Mouse (Mus musculus): ENCODE measurements around the gene Cfap61. TPM values are rescaled to one million over a fixed set of nuclear protein-coding genes. Genes with fewer than 3 reads are reported as not detected.
A peak's percentile ranks its signal among the peaks of the same experiment; 100 is the strongest.

The Cfap61 gene
- total and polyA plus RNA-seq, 3 experiments = 0.13 TPM; not detected in 2

DNA sequence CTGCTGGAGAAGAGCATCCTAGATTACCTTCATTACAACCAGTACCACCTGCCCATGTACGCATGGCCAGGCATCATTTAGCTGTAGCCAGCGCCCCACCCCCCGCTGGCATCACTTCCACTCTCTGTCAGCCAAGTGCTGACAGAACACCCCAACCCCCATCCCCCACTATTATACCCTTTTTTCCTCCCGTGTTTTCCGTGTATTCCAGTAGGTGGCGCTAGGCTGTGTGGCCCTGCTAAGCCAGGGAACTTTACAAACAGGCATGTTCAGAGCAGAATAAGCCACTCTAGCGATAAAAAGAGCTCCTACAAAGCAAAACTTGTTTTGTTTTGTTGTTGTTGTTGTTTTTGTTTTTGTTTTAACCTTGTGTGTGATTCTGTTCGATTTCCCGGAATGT lies 280.1 kb downstream of the Cfap61 start (continued):
- TF ChIP-seq MAFK (IDR thresholded peaks at IDR 0.05; ENCODE audit: borderline replicate concordance, low read depth, low read length) = no peak
- TF ChIP-seq RCOR1 (IDR thresholded peaks at IDR 0.05; ENCODE audit: low read depth, low read length) = no peak

DNA sequence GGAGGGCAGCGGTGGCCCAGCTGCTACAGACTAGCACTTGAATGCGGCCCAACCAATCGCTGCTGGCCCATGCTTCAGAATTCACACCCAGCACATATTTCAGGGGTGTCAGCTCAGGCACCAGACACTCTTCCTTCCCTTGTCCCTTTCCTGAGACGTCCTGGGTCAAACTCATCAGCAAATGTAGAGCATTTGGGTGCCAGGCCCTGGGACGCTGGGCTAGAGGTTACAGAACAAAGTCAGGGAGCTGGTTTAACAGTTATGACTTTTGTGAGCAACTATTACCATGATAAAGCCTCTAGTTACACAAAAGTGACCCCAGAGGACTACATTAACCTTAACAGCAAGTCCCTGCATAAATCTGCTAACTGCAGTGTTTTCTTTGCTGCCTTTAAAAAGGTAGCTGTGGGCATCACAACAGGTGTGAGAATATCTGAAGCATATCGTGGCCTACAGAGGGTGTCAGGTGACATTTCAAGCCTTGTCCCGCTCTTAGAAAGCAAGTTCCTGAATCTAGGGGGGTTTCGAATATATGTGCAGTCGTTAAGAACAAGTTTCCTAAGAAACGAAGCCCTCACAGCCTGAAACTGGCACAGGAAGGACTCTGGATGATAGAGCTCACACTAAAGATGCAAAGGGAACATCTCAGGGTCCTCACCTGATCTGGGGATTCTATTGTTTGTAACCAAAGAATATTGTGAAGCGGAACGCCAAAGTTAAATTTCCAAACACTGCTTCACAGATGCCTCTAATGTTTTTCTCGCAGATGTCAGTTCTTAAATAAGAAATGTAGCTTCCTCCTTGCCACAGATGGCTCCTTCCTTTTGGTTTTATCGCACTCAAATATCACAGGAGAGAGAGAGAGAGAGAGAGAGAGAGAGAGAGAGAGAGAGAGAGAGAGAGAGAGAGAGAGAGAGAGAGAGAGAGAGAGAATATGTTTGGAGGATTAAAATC lies 281.8 kb downstream of the Cfap61 start:
- TF ChIP-seq POLR2AphosphoS2 (IDR thresholded peaks at IDR 0.05; ENCODE audit: low read length) (no peak), JUND (IDR thresholded peaks at IDR 0.05; ENCODE audit: low read depth, low read length) (peak; percentile 89), ZKSCAN1 (IDR thresholded peaks at IDR 0.05; ENCODE audit: low read depth, low read length) (no peak)
- no peaks in the 10 kb centered on the region for H3K79me2 ChIP-seq (ENCODE audit: control insufficient read depth, insufficient read depth, low read length, poor library complexity)
- peak; percentile 44 for DNase-seq (ENCODE audit: low read depth, low spot score)

DNA sequence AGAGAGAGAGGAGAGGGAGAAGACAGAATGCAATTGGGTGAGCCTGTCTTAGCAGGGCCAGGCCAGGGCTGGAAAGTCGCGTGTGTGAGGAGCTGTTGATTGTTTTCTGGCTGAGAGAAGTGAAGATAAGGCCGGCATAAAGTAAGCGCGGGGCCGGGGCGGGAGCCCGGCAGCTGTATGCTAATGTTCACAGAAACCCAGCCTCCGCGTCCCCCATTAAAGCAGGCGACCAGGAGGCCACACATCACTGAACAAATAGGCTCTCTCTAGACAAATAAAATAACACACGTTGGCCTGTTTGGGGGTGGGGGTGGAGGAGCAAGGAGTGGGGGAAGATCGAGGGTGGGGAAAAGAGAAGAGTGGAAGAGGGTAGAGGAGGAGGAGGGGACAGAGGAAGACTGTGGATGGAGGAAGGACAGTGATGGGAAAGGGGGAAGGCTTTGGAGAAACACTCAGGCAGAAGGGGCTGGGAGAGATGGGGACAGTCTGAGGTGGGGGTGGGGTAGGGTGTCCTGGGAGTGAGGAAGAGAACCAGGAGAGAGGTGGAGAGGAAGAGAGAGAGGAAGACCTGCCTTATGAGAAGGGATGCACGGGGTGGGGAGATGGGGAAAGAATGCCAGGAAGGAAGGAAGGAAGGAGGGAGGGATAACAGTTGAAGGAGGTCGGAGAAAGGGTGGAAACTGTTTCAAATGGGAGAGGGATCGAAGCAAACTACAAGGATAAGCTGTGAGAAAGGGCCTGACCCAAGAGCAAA lies 282.8 kb downstream of the Cfap61 start:
- peaks cover 0 to 5% of the 10 kb centered on the region in 2 experiments; a peak in 1 of 4 replicates for H3K36me3 ChIP-seq (ENCODE audit: control insufficient read depth in 1 of 2, insufficient read depth in 2 of 2, low read length in 2 of 2)
- 0 out of 2 replicates have a peak overlapping the region, but pooled peaks have one; percentile 10 for H3K27ac ChIP-seq (ENCODE audit: control insufficient read depth, low read depth, low read length)
- H3K9ac ChIP-seq (ENCODE audit: control insufficient read depth, low read depth, low read length, poor library complexity, severe bottlenecking) = peak overlapping the region; percentile 70
- H3K4me1 ChIP-seq (ENCODE audit: control insufficient read depth in 1 of 2, insufficient read depth in 2 of 2, low read length in 2 of 2) = peaks cover 3 to 10% of the 10 kb centered on the region in 2 experiments
- 0 out of 2 replicates have a peak, but pooled peaks have one; percentile 26 for TF ChIP-seq SIN3A (IDR thresholded peaks at IDR 0.05; ENCODE audit: low read length)
- no peak for TF ChIP-seq POLR2AphosphoS2 (IDR thresholded peaks at IDR 0.05; ENCODE audit: low read length)
- no peak for TF ChIP-seq USF1 (IDR thresholded peaks at IDR 0.05; ENCODE audit: low read depth, low read length)
- no peak for TF ChIP-seq POLR2AphosphoS5 (IDR thresholded peaks at IDR 0.05; ENCODE audit: borderline replicate concordance, low read depth, low read length)
- TF ChIP-seq GATA1 (IDR thresholded peaks at IDR 0.05; ENCODE audit: low read depth, low read length) = peak; percentile 28; the same call in 1 of the 2 replicates
- peak; percentile 50; the same call in 1 of the 2 replicates for TF ChIP-seq MXI1 (IDR thresholded peaks at IDR 0.05; ENCODE audit: low read depth, low read length)
- TF ChIP-seq BHLHE40 (IDR thresholded peaks at IDR 0.05; ENCODE audit: borderline replicate concordance, low read depth, low read length) = 0 out of 2 replicates have a peak, but pooled peaks have one; percentile 21
- peak; percentile 88; the same call in 1 of the 2 replicates for TF ChIP-seq UBTF (IDR thresholded peaks at IDR 0.05; ENCODE audit: borderline replicate concordance, insufficient read depth, low read depth, low read length)
- peak; percentile 91 for TF ChIP-seq TBP (IDR thresholded peaks at IDR 0.05; ENCODE audit: low read depth, low read length)
- TF ChIP-seq MAZ (IDR thresholded peaks at IDR 0.05; ENCODE audit: low read depth, low read length) = no peak
- peak overlapping the region; percentile 57 to 72 for H3K4me3 ChIP-seq (ENCODE audit: control insufficient read depth in 1 of 2, insufficient read depth in 1 of 2, low read depth in 2 of 2, low read length in 2 of 2)
- no peaks in the 10 kb centered on the region for H3K9me3 ChIP-seq (replicated peaks; ENCODE audit: insufficient read depth, low read length)
- no peaks in the 10 kb centered on the region for H3K27me3 ChIP-seq (ENCODE audit: control insufficient read depth in 1 of 2, insufficient read depth in 2 of 2, low read length in 2 of 2)
- peak; percentile 76 for DNase-seq (ENCODE audit: low read depth, low spot score)
- no peaks in the 10 kb centered on the region for H3K79me2 ChIP-seq (ENCODE audit: control insufficient read depth, insufficient read depth, low read length, poor library complexity)

More for the DNA sequence above, 281.8 kb downstream of the Cfap61 start:
- Histone ChIP-seq H3K9ac (ENCODE audit: control insufficient read depth, low read depth, low read length, poor library complexity, severe bottlenecking) (no peak overlapping the region), H3K27ac (ENCODE audit: control insufficient read depth, low read depth, low read length) (0 out of 2 replicates have a peak overlapping the region, but pooled peaks have one; percentile 14), H3K36me3 (ENCODE audit: control insufficient read depth in 1 of 2, insufficient read depth in 2 of 2, low read length in 2 of 2) (peaks cover 0 to 5% of the 10 kb centered on the region in 2 experiments; a peak in 1 of 4 replicates), H3K9me3 (replicated peaks; ENCODE audit: insufficient read depth, low read length) (no peaks in the 10 kb centered on the region), H3K4me3 (ENCODE audit: control insufficient read depth in 1 of 2, insufficient read depth in 1 of 2, low read depth in 2 of 2, low read length in 2 of 2) (no peak overlapping the region), H3K4me1 (ENCODE audit: control insufficient read depth in 1 of 2, insufficient read depth in 2 of 2, low read length in 2 of 2) (peaks cover 3 to 10% of the 10 kb centered on the region in 2 experiments), H3K27me3 (ENCODE audit: control insufficient read depth in 1 of 2, insufficient read depth in 2 of 2, low read length in 2 of 2) (no peaks in the 10 kb centered on the region; a peak in 1 of 4 replicates)

Measured in MEL (cell line).